Mouse (Mus musculus) frontal cortex, postnatal 10 days (tissue): ENCODE results near the gene Kdm4a.
A peak's percentile ranks its signal among the peaks of the same experiment; 100 is the strongest.

Source experiments
- DNase-seq, 2 experiments: peaks; one replicate each; pipeline ENCODE4 v3.0.0; 2022; ENCODE audit warnings: low spot score in 2 of 2, mixed read lengths in 1 of 2

Gene Kdm4a

DNA sequence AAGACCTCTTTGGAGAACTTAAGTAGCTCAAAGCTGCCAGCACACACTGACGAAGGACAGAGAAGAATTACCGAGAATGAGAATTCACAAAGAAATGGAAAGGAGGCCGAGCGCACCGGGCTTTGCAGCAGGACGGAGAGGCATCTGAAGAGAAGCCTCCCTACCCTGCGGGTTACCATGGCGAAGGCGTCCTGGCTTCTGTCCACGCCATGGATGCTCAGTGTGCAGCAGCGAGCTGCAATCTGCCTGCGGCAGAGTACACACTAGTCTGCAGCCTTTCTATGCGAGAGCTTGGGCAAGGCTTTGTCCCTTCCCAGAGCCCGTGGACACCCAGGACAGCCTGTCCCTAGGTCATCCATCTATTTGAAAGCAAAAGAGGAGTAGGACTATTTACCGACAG lies 23.3 kb downstream of the Kdm4a start:
- DNase-seq = no peak

DNA sequence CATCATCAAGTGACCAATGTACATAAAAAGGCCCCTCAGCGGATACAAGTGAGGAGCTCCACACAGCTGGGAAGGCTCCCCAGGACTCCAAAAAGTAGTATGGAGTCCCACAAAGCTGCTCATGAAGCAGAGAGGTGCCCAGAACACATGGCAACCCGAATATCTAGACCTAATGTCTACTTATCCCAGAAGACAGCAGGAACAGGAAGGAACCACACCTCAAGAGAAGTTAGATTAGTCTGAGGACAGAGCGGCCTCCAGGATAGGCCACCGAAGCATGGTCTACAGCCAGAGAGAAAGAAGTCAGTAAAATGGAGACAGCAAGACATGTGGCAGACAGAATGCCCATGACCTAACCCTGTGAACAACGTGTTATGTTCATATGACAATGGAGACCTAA lies 25.0 kb downstream of the Kdm4a start:
- no peak for DNase-seq

DNA sequence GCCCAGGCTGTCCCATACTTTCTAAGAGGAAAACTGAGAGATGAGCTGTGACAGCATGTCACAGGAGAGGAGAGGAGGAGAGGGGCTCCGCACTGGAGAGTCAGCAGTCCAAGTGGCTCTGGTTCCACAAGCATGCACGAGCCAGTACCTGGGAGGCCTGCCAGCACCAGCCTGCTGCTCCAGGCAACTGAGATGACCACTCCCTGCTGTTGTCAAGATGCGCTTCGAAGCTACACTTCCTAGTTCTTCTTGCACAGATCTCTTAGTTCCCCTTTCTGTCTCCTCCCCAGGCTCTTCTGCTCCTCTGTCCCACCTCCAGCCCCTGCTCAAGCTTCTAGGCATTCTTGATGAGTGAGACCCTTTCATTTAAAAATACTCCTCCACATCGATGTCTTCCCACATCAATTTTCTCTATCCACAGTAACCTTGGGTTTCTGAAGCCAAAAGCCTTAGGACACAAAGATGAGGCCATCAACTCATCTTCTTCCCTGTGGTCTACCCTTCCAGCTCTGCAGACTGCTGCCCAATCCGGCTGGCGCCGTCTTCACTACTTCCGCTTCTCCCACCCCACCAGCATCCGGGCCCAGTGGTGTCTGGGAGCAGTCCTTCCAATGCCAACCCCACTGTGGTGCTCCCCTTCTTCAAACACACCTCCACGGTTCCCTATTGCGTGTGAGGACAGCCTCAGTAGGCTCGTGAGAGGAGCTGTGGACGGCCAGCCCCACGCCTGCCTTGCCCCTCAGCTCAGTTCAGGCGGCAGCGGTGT lies 27.6 kb downstream of the Kdm4a start:
- no peak for DNase-seq

DNA sequence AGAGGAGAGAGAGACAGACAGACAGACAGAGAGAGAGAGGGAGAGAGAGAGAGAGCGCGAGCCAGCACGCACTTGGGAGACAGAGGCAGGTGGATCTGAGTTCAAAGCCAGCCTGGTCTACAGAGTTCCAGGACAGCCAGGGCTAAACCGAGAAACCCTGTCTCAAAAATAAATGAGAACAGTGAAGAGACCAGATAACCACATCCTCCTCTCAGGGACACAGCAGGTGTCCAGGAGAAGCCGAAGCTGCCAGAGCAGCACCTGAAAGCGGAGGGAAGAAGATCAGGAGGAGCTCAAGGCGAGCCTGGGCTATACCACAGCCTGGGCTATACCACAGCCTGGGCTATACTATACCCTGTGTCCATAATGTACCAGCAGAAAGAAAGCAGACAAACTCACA lies 29.0 kb downstream of the Kdm4a start:
- no peak for DNase-seq

DNA sequence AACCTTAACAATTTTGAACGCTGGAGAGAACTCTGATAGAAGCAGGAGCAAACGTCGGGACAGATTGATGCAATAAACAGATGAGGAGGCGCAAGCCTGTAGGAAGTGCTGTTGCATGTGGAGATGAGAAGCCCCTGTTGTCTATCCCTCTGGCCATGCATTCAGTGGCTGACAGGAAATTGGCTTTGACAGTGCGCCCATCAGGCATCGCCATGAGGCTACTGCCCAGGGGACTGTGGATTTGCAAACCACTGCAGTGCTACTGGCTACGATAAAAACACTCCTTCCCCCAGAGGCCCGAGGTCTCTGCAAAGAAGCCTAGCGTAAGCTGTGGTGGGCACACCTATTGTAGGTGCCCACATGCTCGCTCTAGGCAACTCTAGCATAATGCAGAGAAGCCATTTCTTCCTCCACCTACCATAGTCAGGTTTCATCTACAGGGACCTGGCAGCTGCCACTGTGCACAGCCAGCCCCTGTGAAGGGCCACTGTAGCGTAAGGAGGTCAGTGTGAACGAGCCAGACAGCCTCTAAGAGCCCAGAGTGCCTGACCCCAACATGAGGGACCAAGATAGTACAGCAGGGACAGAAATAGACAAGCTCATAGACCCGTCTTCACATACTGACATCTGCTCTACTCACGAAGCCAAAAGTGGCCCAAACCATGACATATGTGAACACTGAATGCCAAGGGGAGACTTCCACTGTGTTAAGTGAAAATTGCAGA lies 29.7 kb downstream of the Kdm4a start:
- no peak for DNase-seq

DNA sequence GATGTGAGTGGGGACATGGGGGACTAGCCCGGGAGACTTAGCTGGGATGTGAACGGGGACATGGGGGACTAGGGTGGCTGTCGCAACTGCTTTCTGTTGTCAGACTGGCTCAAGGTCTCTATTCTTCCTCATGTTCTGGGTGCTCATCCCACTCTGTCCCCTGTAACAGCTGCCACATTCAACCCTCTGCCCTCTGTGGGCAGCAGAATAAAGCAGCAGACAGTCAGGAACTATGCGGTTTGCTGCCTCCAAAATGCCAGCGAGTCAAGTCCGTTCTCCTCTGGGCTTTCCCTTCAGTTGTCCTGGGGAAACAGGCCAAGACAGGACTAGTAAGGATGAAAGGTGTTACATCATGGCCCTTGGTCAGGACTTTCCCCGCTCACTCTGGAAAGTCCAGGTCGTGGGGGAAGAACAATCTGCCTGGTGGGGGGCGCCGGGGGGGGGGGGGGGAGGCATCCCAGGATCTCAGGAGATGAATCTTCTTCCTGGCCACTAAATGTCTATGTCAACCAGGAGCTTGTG lies 30.7 kb downstream of the Kdm4a start:
- DNase-seq = no peak

DNA sequence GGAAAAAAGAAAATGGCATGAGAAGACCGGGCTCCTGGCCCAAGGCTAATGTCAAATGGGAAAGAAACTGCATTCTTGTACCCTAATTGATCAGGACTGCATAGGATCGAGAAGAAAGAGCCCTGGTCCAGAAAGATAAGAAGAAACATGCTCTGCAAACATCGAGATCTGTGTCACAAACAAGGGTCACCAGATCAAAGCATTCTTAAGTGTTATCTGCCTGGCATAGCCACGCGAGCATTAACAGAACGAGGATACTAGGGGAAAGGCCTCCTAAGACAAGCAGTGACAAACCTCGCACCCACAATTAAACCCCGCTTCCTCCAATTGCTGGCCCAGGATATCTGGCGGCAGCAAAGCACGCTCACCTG lies 31.5 kb downstream of the Kdm4a start:
- no peak for DNase-seq

DNA sequence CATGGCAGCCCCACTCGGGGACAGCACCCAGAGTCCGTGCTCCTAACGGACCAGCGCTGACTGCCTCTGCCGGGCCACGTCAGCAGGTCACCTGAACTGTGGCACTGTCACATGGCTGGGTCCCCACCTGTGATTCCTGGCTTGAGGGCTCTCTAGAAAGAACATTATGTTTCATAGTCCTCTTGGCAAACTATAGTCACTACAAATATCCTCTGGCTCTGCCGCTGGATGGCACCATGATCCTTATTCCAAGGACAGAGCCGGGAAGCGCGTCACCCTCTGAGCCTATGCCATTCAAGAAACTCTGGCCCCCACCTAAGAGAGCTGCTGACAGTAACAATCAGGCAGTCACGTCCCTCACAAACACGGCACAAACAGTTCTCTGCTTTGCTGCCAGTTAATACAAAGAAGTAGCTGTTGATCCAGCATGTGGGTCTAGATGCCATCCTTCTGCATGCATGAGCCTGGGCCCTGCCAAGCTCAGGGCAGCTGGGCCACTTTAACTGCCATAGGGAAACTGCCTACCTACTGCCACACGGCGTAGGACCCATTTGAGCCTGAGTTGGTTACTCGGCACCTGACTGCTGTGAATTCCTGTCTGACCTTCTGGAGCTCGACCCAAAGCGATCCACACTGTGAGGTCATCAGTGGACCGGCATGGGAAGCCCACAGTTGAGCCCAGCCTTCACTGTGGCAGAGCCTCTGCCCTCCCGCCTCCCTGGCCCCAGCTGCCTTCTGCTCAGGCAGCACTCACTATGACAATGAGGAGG lies 32.1 kb downstream of the Kdm4a start:
- no peak for DNase-seq

DNA sequence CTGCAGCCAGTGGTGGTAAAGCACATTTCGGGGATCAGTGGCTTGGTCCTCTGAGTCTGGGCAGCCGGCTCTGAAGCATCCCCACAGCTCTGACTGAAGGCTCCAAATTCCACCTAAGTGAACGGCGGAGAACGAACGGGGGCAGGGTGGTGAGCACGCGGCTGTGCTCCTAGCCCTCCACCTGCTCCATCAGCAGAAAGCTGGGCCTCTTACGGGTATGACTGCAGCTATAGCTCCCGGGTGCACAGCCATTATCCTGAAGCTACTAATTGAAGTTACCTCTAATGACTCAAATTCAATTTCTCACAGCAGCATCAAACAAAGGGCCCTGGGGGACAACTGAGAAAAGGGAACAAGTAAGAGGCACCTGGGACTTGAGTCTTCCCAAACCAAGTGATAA lies 32.8 kb downstream of the Kdm4a start:
- no peak for DNase-seq

DNA sequence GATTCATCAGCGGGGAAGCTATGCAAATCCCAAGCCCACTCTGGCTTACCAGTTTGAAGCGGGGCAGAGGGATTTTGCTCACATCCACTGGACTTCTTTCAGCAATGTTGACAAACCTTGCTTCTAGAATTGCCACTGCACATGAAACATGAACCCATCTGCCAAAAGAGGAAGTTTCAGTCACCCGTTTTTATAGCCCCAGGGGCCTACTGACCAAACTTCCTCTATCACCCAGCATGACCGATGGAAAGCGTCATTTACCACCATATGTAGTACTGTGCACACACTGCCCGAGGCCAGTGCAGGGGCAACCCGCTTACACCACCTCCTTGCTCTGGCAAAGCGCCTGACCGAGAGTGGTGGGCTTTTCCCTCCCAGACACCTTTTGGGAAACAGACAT lies 35.5 kb downstream of the Kdm4a start:
- DNase-seq = no peak

DNA sequence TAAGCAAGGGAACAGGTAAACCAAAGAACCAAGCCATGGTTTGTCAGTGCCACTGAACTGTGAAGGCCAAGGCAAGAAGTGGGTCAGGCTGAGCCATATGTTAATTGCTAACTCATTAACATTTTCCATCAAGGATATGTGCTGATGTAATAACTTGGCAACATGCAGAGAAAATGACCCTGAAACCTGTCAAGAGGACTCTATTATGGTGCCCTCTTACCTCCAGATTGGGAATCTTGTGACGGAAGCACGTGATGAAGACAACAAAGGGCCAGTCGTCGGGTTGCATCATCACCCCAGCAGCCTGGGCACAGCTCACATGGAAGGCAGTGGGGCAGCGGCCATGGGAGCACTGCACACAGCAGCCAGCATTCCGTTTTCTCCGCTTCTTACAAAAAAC lies 36.2 kb downstream of the Kdm4a start:
- DNase-seq = no peak

DNA sequence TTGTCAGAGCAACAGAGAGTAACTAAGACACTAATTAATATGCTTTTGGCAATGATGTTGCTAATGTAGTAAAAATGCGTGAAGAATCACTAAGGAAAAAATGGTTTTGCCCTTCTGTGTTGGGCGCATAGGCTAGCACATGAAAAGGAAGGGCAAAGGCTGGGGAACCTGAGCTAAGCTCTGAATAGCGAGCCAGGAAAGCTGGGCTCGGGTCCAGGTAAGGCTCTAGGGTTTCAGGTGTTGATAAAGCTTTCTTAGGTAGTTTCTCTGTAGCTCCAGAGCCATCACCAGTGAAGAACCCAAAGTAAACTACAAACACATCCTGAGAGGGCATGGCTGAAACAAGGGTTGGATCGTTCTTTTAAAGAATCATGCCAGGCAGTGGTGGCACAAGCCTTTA lies 38.3 kb downstream of the Kdm4a start:
- DNase-seq = no peak

DNA sequence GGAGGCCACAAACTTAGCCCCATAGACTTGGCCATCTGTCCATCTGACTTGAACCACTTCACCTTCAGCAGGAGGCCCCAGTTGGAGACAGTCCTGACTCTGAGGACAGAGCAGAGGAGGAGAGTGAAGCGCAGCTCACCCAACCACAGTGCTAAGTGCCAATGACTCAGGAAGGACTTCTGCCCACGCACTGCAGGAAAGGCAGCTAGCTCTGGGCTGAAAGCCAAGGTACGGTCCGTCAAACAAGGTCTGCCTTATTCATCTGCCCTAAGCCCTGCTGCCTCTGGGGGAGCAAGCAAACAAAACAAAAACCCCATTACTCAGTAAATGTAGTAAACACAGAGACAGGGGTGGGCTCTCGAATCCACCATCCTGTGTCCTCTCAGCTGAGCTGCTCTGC lies 41.0 kb downstream of the Kdm4a start:
- DNase-seq = peak; percentile 49 to 51

DNA sequence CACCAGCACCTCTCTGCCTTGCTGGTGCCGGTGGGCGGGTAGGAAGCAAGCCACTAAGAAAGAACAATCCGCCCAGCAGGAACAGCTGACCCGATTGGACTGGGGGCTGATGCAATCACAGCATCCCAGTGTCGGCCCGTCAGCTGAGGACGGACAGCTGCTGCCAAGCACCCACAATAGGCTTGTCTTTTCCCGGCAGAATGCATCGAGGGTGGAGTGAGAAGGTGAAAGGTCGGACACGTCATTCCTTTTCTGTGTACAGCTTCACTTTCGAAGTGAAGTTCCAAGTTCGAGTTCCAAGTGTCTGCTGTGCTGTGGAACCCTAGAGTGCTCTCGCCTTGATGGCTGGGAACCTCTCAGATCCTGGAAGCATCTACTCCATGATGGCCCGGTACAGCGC lies 42.0 kb downstream of the Kdm4a start:
- DNase-seq = no peak

DNA sequence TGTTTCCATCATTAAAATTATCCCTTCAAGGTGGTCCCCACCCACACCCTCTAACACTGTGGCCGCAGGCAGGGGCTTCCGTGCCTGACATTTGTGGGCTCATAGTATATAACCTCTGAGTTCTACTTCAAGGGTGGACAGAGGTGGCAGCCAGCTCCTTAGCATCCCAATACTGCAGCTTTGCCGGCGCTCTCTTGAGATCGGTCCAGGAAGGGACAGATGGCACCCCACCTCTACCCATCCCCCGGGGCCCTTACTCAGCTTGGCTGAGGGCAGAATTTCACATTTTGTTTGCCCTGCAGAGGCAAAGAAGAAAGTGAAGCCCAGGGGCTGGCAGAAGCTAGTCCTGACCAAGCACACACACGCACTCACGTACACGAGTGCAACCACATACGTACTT lies 42.5 kb downstream of the Kdm4a start:
- no peak for DNase-seq

DNA sequence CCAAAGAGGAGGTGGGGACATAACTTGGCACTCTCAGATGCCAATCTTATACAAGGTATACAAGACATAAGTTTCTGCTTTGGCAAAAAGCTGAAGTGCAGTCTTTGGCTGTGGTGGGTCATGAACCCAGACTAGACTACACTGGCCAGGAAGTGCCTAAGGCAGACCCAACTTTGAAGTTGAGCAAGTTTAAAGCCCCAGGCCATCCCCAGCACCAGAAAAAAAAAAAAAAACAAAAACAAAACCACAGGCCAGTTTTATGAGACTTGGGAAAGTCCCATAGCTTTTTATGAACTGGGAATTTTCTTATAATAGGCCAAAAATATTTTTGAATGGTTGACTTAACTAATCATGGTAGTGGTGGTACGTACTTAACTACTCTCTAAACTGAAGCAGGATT lies 44.4 kb downstream of the Kdm4a start:
- no peak for DNase-seq

DNA sequence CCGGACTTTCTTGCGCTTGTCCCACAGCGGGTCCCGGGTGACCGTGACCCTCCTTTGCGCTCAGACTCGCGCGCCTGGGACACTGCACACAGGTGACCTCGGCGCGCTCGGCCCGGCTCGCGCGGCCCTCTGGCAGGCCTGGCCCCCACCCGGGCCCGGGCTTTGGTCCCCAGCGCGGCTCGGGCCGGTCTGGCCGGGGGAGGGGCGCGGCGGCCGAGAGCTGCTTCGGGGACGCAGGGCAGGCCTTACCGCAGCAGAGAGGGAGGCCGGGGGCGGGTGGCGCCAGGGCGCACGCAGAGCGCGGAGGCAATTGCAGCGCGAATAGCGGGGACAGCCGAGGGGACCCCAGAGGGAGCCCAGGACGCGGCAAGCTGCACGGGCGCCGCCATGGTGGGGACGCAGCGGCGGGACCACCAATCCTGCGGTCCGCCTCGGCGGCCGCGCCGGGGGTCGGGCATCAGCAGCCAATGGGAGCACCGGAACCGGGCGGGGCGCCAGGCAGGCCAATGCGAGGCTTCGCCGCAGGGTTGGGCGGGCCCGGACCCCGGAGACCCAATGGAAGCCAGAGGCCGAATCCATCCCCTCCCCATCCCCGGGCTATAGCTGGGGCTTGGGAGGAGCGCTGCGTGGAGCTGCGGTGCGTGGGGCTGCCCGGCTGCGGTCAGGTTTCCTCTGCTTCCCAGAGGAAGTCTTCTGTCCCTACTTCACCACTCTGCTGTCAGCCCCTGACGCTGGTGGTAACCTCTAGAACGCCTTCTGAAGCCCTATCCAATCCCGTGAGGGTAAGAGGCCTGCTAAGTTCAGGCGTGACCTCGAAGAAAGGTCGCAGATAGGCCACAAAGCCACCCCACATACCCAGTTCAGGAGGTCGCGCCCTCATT lies 45.1 kb downstream of the Kdm4a start, which contains the start of gene St3gal3:
TSS of gene St3gal3 (minus strand) at position 430 of the 881 bp plus-strand sequence.
- DNase-seq = peak; percentile 96 to 98

DNA sequence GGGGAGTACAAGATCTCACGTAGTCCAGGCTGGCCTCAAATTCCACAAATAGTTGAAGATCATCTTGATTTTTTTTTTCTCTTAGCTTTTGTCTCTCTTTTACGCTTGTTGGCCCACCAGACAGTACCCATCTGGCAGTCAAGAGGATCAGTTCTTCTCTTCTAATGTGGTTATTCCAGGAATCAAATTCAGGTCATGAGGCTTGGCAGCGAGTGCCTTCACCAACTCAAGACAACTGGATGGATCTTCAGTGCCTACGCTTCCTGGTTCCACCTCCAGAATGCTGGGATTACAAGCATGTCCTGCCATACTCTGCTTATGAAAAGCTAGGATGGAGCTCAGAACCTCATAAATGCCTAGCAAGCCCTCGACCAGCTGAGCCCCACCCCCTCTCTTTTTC lies 48.5 kb downstream of the Kdm4a start:
- no peak for DNase-seq

DNA sequence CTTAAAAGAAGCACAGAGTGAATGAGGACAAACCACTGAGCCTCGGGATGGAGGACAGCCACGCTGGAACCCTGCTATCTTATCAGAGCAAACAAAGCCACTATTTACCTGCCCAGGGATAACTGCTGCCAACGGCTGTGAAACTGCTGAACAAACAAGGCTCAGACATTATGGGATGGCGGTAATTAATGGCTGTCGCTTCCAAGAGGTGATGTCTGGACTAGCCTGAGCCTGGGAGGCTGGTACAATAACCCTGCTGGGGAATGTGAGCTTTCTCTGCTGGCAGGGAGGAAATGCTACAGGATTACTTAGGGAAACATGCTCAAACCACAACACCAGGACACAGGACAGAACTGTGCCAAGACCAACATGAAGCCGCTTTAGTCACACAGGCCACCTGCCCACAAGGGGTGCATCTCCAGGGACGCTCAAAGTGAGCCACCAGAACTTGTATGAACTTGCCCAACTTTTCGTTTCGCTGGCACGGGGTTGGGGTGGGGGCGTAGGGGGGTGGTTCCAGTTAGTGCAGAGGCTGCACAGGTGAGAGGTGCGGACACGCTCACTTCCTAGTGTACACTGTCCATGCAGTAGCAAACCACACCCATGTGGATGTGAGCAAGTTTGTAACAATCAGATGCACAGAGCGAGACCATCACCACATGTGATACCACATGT lies 56.7 kb downstream of the Kdm4a start:
- no peak for DNase-seq

DNA sequence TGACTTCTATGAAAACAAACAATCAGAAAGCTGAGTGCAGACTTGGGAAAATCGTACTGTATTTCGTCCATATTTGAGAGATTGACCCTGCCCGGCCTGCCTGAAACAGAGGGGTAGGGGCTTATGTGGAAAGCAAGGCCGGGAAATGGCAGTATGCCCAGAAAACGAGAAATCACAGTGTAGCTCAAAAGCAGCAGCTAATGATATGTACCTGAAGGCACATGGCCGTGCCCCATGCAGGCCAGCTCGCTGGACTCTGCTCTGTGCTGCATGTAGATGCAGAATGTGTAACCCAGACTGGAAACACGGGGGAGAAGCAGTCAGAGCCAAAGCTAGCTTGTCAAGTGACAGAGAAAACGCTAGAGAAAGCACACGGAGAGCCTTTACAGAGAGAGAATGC lies 57.8 kb downstream of the Kdm4a start:
- no peak for DNase-seq

DNA sequence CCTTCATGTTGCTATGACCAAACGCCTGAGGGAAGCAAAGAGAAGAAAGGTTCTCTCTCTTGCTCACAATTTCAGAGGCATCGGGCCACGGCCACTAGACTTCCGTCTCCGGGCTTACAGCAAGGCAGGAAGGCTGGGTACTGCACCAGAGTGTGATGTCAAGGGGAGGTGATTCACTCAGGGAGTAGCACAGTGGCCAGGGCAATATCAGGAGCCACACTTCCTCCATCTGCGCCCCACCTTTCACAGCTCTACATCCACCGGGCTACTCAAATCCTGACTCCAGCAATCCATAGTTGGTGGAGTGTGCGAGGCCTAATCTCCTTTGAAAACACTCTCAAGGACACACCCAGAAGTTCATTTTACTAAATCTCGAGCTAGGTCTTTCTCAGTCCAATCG lies 62.3 kb downstream of the Kdm4a start:
- no peak for DNase-seq
